In the genomic region with DNA sequence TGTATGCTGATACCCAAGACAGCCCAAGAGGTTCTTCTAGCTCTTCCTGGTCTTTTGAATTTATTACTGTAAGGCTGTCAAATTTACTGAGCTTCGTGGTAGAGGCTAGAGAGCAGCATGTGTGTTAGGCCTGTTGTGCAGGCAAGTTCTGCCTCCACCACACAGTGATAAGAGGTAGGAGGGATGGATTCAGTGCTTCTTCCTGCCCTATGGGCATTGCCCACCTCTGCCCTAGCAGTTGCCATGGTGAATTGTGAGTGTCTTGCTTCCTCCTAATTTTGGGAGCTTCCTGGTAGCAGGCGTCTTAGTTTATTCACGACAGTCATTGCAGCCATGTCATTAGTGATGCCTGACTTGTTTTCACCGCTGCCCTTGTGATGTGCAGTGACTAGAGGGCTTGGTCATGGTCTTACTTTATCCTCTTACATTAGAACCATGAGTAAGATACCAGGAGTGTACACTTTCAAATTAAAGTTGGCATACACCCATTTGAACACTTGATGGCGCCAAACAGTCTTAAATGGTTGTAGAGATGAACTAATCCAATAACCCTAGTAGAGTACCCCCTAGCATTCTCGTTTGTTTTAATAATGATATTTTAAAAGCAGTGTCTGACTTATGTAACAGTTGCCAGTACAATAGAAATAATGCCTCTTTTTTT, we compare ENCODE assay signal across 8 mouse cellular contexts. TPM values are rescaled to one million over a fixed set of nuclear protein-coding genes. Genes with fewer than 3 reads are reported as not detected.
DNase-seq lines count a peak whose midpoint lies in the region; ATAC-seq lines count a peak whose summit lies in the region.

No protein-coding gene starts in this region.

- WGBS in hindbrain, embryonic 16.5 days = 35% methylated on average over 6 of the region's 6 CpGs
- WGBS in neural tube, embryonic 14.5 days = 39% methylated on average over 6 of the region's 6 CpGs

- intact Hi-C loops in left cerebral cortex, postnatal 4 days (cut with DNase I) = no loop called here

- no peaks in the 10 kb centered on the region for H3K9me3 ChIP-seq in hindbrain, embryonic 16.5 days (ENCODE audit: control insufficient read depth, low read length)
- H3K9me3 ChIP-seq in neural tube, embryonic 14.5 days (ENCODE audit: control insufficient read depth, low read length) = no peaks in the 10 kb centered on the region

- H3K36me3 ChIP-seq in hindbrain, embryonic 16.5 days (ENCODE audit: control insufficient read depth, insufficient read depth, low read length) = peaks cover 16% of the 10 kb centered on the region
- H3K36me3 ChIP-seq in neural tube, embryonic 14.5 days (ENCODE audit: control insufficient read depth, insufficient read depth, low read length) = peaks cover 19% of the 10 kb centered on the region

- peak; percentile 26 for DNase-seq in adrenal gland, adult 2 months
- DNase-seq in adrenal gland, postnatal 4 days (ENCODE audit: low spot score in 2 of 2) = no peak
- DNase-seq in right cerebral cortex, adult 18-20 months = peak; percentile 52
- DNase-seq in right cerebral cortex, postnatal 25 days = no peak
- DNase-seq in cerebellum, postnatal 10 days = peak; percentile 66 to 73
- peak; percentile 32 for DNase-seq in left cerebral cortex, postnatal 4 days

- no peaks in the 10 kb centered on the region for H3K4me1 ChIP-seq in hindbrain, embryonic 16.5 days (ENCODE audit: control insufficient read depth, insufficient read depth, low read depth, low read length)
- no peaks in the 10 kb centered on the region for H3K4me1 ChIP-seq in neural tube, embryonic 14.5 days (ENCODE audit: control insufficient read depth, insufficient read depth, low read length)

- no peak overlapping the region for H3K9ac ChIP-seq in hindbrain, embryonic 16.5 days (ENCODE audit: low read depth, low read length)
- H3K9ac ChIP-seq in neural tube, embryonic 14.5 days (replicated peaks; ENCODE audit: low read depth, low read length) = no peak overlapping the region

- H3K27me3 ChIP-seq in hindbrain, embryonic 16.5 days (replicated peaks; ENCODE audit: control insufficient read depth, insufficient read depth, low read length) = no peaks in the 10 kb centered on the region
- H3K27me3 ChIP-seq in neural tube, embryonic 14.5 days (ENCODE audit: control insufficient read depth, insufficient read depth, low read length) = no peaks in the 10 kb centered on the region

- ATAC-seq in hindbrain, embryonic 16.5 days = peak; percentile 74
- peak; percentile 61; the same call in 1 of the 2 replicates for ATAC-seq in neural tube, embryonic 14.5 days (ENCODE audit: low read depth)

- no peak overlapping the region for H3K4me3 ChIP-seq in hindbrain, embryonic 16.5 days (ENCODE audit: low read length)
- H3K4me3 ChIP-seq in neural tube, embryonic 14.5 days (ENCODE audit: low read depth, low read length) = no peak overlapping the region

- H3K4me2 ChIP-seq in hindbrain, embryonic 16.5 days (ENCODE audit: low read length) = no peak overlapping the region
- no peak overlapping the region for H3K4me2 ChIP-seq in neural tube, embryonic 14.5 days (ENCODE audit: low read depth, low read length)

- no peak overlapping the region for H3K27ac ChIP-seq in hindbrain, embryonic 16.5 days (ENCODE audit: low read depth, low read length)
- H3K27ac ChIP-seq in neural tube, embryonic 14.5 days (ENCODE audit: low read depth, low read length) = no peak overlapping the region

RNA-seq across cellular contexts. Expression of a gene that starts 25.3 kb away (rescaled TPM):
- total RNA-seq in adrenal gland, adult 2 months (2021) = 10 to 100 TPM; 14.1 to 14.9 TPM
- 2.4 and 3.0 TPM in 2 replicates for polyA plus RNA-seq in adrenal gland, adult 2 months (2012; rRNA removed)
- 10 to 100 TPM; 14.6 to 15.2 TPM for total RNA-seq in adrenal gland, postnatal 4 days (2021)
- 25.3 and 28.7 TPM in 2 replicates for polyA plus RNA-seq in hindbrain, embryonic 16.5 days (2015; fragmentation: Nextera tagmentation; extraction: Ambion mirVana)
- total RNA-seq in left cerebral cortex, postnatal 4 days (2021) = 10 to 100 TPM; 19.4 to 19.9 TPM
- polyA plus RNA-seq in neural tube, embryonic 14.5 days (2014; fragmentation: Nextera tagmentation; extraction: Ambion mirVana) = 23.5 and 24.5 TPM in 2 replicates

RNA-seq across cellular contexts. Expression of a gene that starts 40.4 kb away (rescaled TPM):
- total RNA-seq in adrenal gland, adult 2 months (2021) = not detected
- 0.03 TPM in 1 of 2 replicates, not detected in the other for polyA plus RNA-seq in adrenal gland, adult 2 months (2012; rRNA removed)
- under 1 TPM; 0.17 to 0.22 TPM for total RNA-seq in adrenal gland, postnatal 4 days (2021)
- polyA plus RNA-seq in hindbrain, embryonic 16.5 days (2015; fragmentation: Nextera tagmentation; extraction: Ambion mirVana) = 0.24 and 0.37 TPM in 2 replicates
- total RNA-seq in left cerebral cortex, postnatal 4 days (2021) = under 1 TPM; 0.12 to 0.30 TPM
- 0.14 and 0.20 TPM in 2 replicates for polyA plus RNA-seq in neural tube, embryonic 14.5 days (2014; fragmentation: Nextera tagmentation; extraction: Ambion mirVana)

Comparison
In these comparisons a context has a peak if more than half of its experiments do, and no peak if none do; other contexts are left out.
1. DNase-seq: peak in adrenal gland, adult 2 months (single experiment), right cerebral cortex, adult 18-20 months (single experiment), cerebellum, postnatal 10 days (2 of 2) and left cerebral cortex, postnatal 4 days (single experiment); none in adrenal gland, postnatal 4 days (0 of 2) and right cerebral cortex, postnatal 25 days (single experiment).